Mouse (Mus musculus): ENCODE data around the gene Prdm16. TPM values are rescaled to one million over a fixed set of nuclear protein-coding genes. Genes with fewer than 3 reads are reported as not detected.

Gene Prdm16
- polyA plus RNA-seq, 1 experiment from 2014 or later = 87.1 TPM

DNA sequence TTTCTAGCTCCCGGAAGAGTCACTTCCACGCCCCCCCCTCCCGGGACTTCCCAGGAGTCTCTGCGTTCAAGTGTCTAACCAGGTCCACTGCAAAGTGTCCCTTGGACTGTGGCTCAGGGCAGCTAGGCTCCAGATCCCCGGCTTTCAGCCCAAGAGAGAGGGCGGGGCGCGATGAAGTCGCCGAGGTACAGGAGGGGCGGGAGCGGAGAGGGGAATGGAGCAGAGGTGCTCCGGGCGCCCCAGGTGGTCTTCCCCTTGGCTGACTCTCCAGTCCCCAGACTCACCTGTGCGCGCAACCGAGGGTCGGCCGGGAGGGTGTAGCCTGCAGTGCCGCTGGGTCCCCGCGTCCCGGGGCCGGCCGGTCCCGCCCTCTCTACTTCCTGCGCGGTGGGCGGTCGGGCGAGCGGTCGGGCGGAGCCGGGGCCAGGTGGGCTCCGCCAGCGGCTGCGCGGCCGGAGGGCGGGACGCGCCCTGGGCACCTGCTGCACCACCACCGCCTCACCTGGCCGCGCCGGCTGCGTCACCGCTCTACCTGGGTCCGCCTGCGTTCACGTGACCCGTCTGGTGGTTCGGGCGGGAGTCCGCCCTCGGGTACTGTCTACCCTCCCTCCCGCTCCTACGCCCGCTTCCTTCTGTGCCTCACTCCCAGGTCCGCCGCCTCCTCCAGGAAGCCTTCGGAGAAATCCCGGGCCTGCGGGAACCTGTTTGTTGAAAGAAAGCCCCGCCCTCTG, 337.0 kb downstream of the Prdm16 start:
- Histone ChIP-seq H3K4me1 (ENCODE audit: control insufficient read depth, insufficient read depth, low read length) (peaks cover 17% of the 10 kb centered on the region), H3K4me3 (ENCODE audit: low read depth, low read length) (peak overlapping the region; percentile 49), H3K36me3 (ENCODE audit: control insufficient read depth, insufficient read depth, low read length) (no peaks in the 10 kb centered on the region), H3K9me3 (ENCODE audit: control insufficient read depth, low read length) (no peaks in the 10 kb centered on the region), H3K9ac (ENCODE audit: low read length) (peak overlapping the region; percentile 30; the same call in 1 of the 2 replicates), H3K27me3 (ENCODE audit: control insufficient read depth, insufficient read depth, low read length) (peaks cover 18% of the 10 kb centered on the region), H3K27ac (replicated peaks; ENCODE audit: low read depth, low read length) (no peak overlapping the region), H3K4me2 (ENCODE audit: low read depth, severe bottlenecking) (peak overlapping the region; percentile 96)
- DNase-seq (ENCODE audit: low spot score) = peak; percentile 60
- peak; percentile 38; the same call in 1 of the 2 replicates for ATAC-seq (ENCODE audit: insufficient number of reproducible peaks, low FRiP score, low TSS enrichment, low read depth)
- under 1% methylated on average over 63 of the region's 66 CpGs for WGBS

DNA sequence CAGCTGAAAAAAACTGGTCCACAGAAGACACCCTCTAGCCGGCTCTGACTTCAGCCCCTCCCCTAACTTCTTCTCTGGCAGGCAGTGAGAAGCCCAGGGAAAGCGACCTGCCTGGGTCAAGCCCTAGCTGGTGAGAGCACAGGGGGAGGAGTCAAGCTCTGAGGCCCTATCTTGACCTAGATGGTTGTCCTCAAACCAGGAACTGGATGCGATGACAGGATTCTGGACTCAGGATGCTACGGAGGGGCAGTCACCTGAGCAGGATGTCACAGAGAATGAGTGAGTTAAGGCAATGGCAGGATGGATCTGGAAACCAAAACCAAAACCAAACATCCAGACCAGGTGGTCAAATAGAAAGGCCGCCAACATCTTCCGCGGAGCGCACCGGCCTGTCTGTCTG, 338.9 kb downstream of the Prdm16 start:
- Histone ChIP-seq H3K36me3 (ENCODE audit: control insufficient read depth, insufficient read depth, low read length) (no peaks in the 10 kb centered on the region), H3K4me3 (ENCODE audit: low read depth, low read length) (no peak overlapping the region), H3K27me3 (ENCODE audit: control insufficient read depth, insufficient read depth, low read length) (peaks cover 18% of the 10 kb centered on the region), H3K9me3 (ENCODE audit: control insufficient read depth, low read length) (no peaks in the 10 kb centered on the region), H3K27ac (replicated peaks; ENCODE audit: low read depth, low read length) (no peak overlapping the region), H3K4me1 (ENCODE audit: control insufficient read depth, insufficient read depth, low read length) (peaks cover 29% of the 10 kb centered on the region), H3K4me2 (ENCODE audit: low read depth, severe bottlenecking) (no peak overlapping the region), H3K9ac (ENCODE audit: low read length) (no peak overlapping the region)
- 33% methylated on average over 9 of the region's 9 CpGs for WGBS
- DNase-seq (ENCODE audit: low spot score) = no peak
- ATAC-seq (ENCODE audit: insufficient number of reproducible peaks, low FRiP score, low TSS enrichment, low read depth) = no peak

DNA sequence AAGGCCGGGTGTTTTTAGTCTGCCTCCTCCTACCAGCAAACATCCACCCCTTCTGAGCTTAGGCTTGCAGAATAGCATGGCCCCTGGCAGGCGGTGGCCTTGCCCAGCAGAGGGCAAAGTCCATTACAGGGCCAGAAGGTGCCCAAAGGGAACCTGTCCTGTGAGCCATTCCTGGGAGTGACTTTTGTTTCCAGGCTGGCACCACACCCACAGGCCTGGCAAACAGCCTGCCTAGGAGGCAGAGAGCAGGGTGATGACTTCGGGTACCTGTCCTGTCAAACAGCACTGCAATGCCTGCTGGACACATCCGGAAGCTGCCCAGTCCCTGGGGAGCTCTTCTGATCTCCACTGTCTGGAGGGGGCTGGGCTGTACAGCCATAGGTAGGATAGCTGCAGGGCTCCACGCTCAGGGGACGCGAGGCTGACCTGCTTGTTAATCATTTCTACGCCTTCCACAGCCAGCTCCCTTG, 342.4 kb downstream of the Prdm16 start:
- ATAC-seq (ENCODE audit: insufficient number of reproducible peaks, low FRiP score, low TSS enrichment, low read depth) (no peak), DNase-seq (ENCODE audit: low spot score) (no peak)
- H3K27me3 ChIP-seq (ENCODE audit: control insufficient read depth, insufficient read depth, low read length) = peaks cover 3% of the 10 kb centered on the region; the same call in 1 of the 2 replicates
- 13% methylated on average over 8 of the region's 8 CpGs for WGBS
- no peak overlapping the region for H3K27ac ChIP-seq (replicated peaks; ENCODE audit: low read depth, low read length)
- no peaks in the 10 kb centered on the region for H3K9me3 ChIP-seq (ENCODE audit: control insufficient read depth, low read length)
- H3K9ac ChIP-seq (ENCODE audit: low read length) = no peak overlapping the region
- no peaks in the 10 kb centered on the region for H3K36me3 ChIP-seq (ENCODE audit: control insufficient read depth, insufficient read depth, low read length)
- H3K4me1 ChIP-seq (ENCODE audit: control insufficient read depth, insufficient read depth, low read length) = peaks cover 24% of the 10 kb centered on the region
- no peak overlapping the region for H3K4me3 ChIP-seq (ENCODE audit: low read depth, low read length)
- no peak overlapping the region for H3K4me2 ChIP-seq (ENCODE audit: low read depth, severe bottlenecking)

DNA sequence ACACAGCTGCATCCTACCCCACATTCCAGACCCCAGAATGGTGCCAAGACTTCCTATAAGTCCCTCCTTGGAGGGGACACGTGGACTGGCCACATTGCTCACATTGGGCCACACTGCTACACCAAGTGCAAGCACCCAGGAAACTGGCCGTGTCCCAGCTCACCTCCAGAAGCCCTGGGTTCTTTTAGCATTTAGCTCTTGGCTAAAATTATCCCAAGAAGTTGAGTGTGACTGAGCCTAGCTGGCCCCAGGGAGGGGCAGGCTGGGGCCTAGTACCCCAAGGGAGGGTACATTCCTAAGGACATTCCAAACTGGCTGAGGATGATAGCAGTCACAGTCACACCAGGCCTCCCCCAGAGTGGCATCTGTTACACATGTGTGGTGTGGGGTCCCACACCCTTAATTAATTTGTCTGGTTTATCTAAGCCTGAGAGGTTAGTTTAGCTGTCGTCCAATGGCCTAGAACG, 342.9 kb downstream of the Prdm16 start:
- Histone ChIP-seq H3K4me2 (ENCODE audit: low read depth, severe bottlenecking) (no peak overlapping the region), H3K4me1 (ENCODE audit: control insufficient read depth, insufficient read depth, low read length) (peaks cover 24% of the 10 kb centered on the region), H3K4me3 (ENCODE audit: low read depth, low read length) (no peak overlapping the region), H3K9ac (ENCODE audit: low read length) (no peak overlapping the region; the same call in 1 of the 2 replicates), H3K27ac (replicated peaks; ENCODE audit: low read depth, low read length) (no peak overlapping the region), H3K27me3 (ENCODE audit: control insufficient read depth, insufficient read depth, low read length) (0 out of 2 replicates have a peak, but pooled peaks cover 3% of the 10 kb centered on the region), H3K9me3 (ENCODE audit: control insufficient read depth, low read length) (no peaks in the 10 kb centered on the region), H3K36me3 (ENCODE audit: control insufficient read depth, insufficient read depth, low read length) (no peaks in the 10 kb centered on the region)
- ATAC-seq (ENCODE audit: insufficient number of reproducible peaks, low FRiP score, low TSS enrichment, low read depth) (no peak), DNase-seq (ENCODE audit: low spot score) (no peak)
- 43% methylated on average over 4 of the region's 4 CpGs for WGBS

DNA sequence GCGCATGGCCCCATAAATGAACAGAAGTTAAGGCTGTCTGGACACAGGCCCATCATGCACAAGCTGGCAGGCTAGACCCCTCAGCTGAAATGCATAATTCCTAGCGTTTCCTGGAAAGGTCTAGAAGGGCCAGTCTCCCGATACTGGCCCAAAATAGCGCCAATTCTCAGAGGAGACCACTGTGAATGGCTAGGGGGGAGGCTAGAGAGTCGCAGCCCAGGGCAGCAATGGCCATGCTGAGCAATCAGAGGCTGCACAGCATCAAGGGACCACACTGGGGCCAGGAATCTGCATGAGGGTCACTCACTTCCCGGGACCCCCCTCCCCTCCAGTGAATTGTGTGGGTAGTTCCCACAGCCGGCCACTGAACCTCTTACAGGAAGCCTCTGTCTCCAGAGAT, 353.0 kb downstream of the Prdm16 start:
- Histone ChIP-seq H3K4me3 (ENCODE audit: low read depth, low read length) (no peak overlapping the region), H3K9ac (ENCODE audit: low read length) (no peak overlapping the region), H3K36me3 (ENCODE audit: control insufficient read depth, insufficient read depth, low read length) (no peaks in the 10 kb centered on the region), H3K27ac (replicated peaks; ENCODE audit: low read depth, low read length) (no peak overlapping the region), H3K4me2 (ENCODE audit: low read depth, severe bottlenecking) (no peak overlapping the region), H3K4me1 (ENCODE audit: control insufficient read depth, insufficient read depth, low read length) (0 out of 2 replicates have a peak, but pooled peaks cover 4% of the 10 kb centered on the region), H3K27me3 (ENCODE audit: control insufficient read depth, insufficient read depth, low read length) (no peaks in the 10 kb centered on the region), H3K9me3 (ENCODE audit: control insufficient read depth, low read length) (no peaks in the 10 kb centered on the region)
- 75% methylated on average over 7 of the region's 7 CpGs for WGBS
- no peak for ATAC-seq (ENCODE audit: insufficient number of reproducible peaks, low FRiP score, low TSS enrichment, low read depth)
- no peak for DNase-seq (ENCODE audit: low spot score)

DNA sequence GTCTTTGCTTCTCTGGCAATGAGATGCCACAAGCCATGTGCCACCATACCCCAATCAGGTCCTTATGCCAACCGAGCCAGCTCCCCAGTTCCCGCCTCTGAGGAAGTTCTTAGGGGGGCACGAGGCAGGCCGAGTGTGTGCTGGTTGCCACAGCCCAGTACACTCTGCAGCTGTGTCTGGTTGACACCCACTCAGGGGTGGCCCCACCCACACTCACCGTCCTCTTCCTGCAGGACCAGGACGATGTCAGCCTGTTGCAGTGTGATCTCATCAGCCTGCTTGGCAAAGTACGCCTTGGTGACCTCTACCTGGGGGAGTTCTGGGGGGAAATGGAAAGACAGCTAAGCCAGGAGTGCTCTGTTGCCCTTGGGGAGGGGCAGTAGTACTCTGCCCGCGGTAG, 357.2 kb downstream of the Prdm16 start:
- H3K4me3 ChIP-seq (ENCODE audit: low read depth, low read length) = no peak overlapping the region
- ATAC-seq (ENCODE audit: insufficient number of reproducible peaks, low FRiP score, low TSS enrichment, low read depth) (no peak), DNase-seq (ENCODE audit: low spot score) (no peak)
- whole genome bisulfite sequencing = 83% methylated on average over 9 of the region's 9 CpGs
- no peaks in the 10 kb centered on the region for H3K9me3 ChIP-seq (ENCODE audit: control insufficient read depth, low read length)
- no peak overlapping the region for H3K27ac ChIP-seq (replicated peaks; ENCODE audit: low read depth, low read length)
- H3K27me3 ChIP-seq (ENCODE audit: control insufficient read depth, insufficient read depth, low read length) = no peaks in the 10 kb centered on the region
- 0 out of 2 replicates have a peak, but pooled peaks cover 4% of the 10 kb centered on the region for H3K4me1 ChIP-seq (ENCODE audit: control insufficient read depth, insufficient read depth, low read length)
- H3K9ac ChIP-seq (ENCODE audit: low read length) = no peak overlapping the region
- H3K36me3 ChIP-seq (ENCODE audit: control insufficient read depth, insufficient read depth, low read length) = no peaks in the 10 kb centered on the region
- no peak overlapping the region for H3K4me2 ChIP-seq (ENCODE audit: low read depth, severe bottlenecking)

DNA sequence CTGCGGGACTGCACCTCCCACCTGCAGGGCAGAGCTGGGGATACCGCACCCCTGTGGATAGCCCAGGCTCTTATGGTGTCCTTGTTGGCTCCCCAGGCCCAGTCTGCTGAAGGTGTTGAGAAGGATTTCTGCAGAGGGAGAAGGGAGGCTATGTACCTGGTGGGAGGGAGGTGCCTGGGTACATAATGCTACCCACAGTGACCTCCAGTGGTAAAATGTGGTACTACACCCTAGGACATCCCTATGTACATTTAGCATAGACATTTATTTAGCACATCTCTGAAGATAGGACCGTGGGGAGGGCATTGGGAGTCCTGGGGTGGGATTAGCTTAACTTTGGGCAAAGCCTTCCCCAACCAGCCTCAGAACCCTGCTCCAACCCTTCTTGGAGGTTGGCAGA, 363.7 kb downstream of the Prdm16 start:
- ATAC-seq (ENCODE audit: insufficient number of reproducible peaks, low FRiP score, low TSS enrichment, low read depth) = no peak

DNA sequence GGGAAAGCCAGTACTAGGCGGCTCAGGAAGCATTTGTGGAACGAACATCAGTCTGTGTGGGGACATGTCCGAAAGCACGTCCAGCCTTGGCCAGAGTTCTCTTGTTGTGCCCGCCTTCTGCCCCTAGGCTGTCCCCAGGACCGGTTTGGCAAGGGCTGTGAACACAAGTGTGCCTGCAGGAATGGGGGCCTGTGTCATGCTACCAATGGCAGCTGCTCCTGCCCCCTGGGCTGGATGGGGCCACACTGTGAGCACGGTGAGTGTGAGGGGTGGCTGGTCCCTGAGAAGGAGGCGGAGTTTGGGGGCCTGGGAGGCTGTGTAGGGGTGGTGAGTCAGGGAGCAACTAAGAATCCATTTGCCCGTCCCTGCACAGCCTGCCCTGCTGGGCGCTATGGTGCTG, 367.2 kb downstream of the Prdm16 start:
- DNase-seq (ENCODE audit: low spot score) (peak; percentile 44), ATAC-seq (ENCODE audit: insufficient number of reproducible peaks, low FRiP score, low TSS enrichment, low read depth) (no peak)
- no peaks in the 10 kb centered on the region for H3K27me3 ChIP-seq (ENCODE audit: control insufficient read depth, insufficient read depth, low read length)
- H3K36me3 ChIP-seq (ENCODE audit: control insufficient read depth, insufficient read depth, low read length) = no peaks in the 10 kb centered on the region; the same call in 1 of the 2 replicates
- H3K4me2 ChIP-seq (ENCODE audit: low read depth, severe bottlenecking) = no peak overlapping the region
- no peaks in the 10 kb centered on the region for H3K4me1 ChIP-seq (ENCODE audit: control insufficient read depth, insufficient read depth, low read length)
- H3K4me3 ChIP-seq (ENCODE audit: low read depth, low read length) = no peak overlapping the region
- H3K9ac ChIP-seq (ENCODE audit: low read length) = no peak overlapping the region
- no peak overlapping the region for H3K27ac ChIP-seq (replicated peaks; ENCODE audit: low read depth, low read length)
- WGBS = 67% methylated on average over 10 of the region's 10 CpGs
- no peaks in the 10 kb centered on the region for H3K9me3 ChIP-seq (ENCODE audit: control insufficient read depth, low read length)

More for the DNA sequence above, 363.7 kb downstream of the Prdm16 start:
- no peaks in the 10 kb centered on the region for H3K9me3 ChIP-seq (ENCODE audit: control insufficient read depth, low read length)
- H3K36me3 ChIP-seq (ENCODE audit: control insufficient read depth, insufficient read depth, low read length) = no peaks in the 10 kb centered on the region
- peak; percentile 76 for DNase-seq (ENCODE audit: low spot score)
- no peaks in the 10 kb centered on the region for H3K4me1 ChIP-seq (ENCODE audit: control insufficient read depth, insufficient read depth, low read length)
- 42% methylated on average over 3 of the region's 3 CpGs for WGBS
- H3K27me3 ChIP-seq (ENCODE audit: control insufficient read depth, insufficient read depth, low read length) = no peaks in the 10 kb centered on the region
- no peak overlapping the region for H3K9ac ChIP-seq (ENCODE audit: low read length)
- H3K4me2 ChIP-seq (ENCODE audit: low read depth, severe bottlenecking) = no peak overlapping the region
- H3K4me3 ChIP-seq (ENCODE audit: low read depth, low read length) = no peak overlapping the region
- no peak overlapping the region for H3K27ac ChIP-seq (replicated peaks; ENCODE audit: low read depth, low read length)

Data from limb, embryonic 11.5 days (tissue).